Mouse (Mus musculus): Measurements from ENCODE around the gene Rhebl1.

Gene Rhebl1

GRCm38 (mm10) chr15:98917091-98917490 lies 22.8 kb upstream of the Rhebl1 start:
- in situ Hi-C loops (cut with MboI; ENCODE audit: unreplicated experiment in 2 of 2): loop anchor here in 1 of 2 experiments (25.0 kb wide), 1 partner anchor 1395 kb away; the partner anchor contains the start of gene Mettl7a1

DNA sequence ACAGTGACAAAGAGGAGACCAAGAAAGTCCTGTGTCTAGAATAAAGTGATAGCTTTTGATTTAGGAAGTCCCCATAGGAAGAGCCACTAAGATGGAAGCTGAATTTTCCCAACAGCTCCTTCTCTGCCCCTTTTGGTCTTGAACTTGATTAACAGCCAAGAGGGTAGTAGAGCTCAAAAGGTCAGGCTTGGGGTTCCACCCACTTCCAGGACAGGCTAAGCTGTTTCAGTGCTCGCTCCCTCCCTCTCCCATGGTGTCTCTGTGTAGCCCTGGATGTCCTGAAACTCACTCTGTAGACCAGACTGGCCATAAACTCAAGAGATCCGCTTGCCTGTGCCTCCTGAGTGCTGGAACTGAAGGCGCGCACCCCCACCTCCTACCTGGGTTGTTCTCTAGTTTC lies 21.7 kb upstream of the Rhebl1 start:
- in situ Hi-C loops (cut with MboI; ENCODE audit: unreplicated experiment in 2 of 2): loop anchor here in 1 of 2 experiments (25.0 kb wide), 1 partner anchor 1396 kb away; the partner anchor contains the start of gene Mettl7a1

DNA sequence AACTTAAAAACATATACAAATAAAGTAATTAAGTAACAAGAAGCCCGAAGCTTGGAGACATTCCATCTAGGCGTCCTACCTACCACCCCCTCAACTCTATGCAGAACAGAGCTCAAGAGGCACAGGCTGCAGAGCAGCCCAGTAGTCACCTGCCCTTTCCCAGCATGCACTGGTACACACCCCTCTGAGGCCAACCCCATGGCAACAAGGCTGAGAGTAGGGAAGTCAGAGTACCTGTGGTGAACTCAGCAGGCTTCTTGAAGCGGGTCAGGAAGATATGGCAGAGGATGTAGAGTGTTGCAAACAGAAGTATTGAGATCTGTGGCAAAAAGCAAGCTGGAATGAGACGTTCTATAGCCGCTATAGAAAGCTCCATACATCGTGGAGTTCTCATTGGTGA lies 20.6 kb upstream of the Rhebl1 start:
- in situ Hi-C loops (cut with MboI; ENCODE audit: unreplicated experiment in 2 of 2): loop anchor here in 1 of 2 experiments (25.0 kb wide), 1 partner anchor 1397 kb away; the partner anchor contains the start of gene Mettl7a1

- in situ Hi-C loops (cut with MboI; ENCODE audit: unreplicated experiment in 2 of 2): loop anchor here in 1 of 2 experiments (25.0 kb wide), 1 partner anchor 1408 kb away; the partner anchor contains the start of gene Mettl7a1
Measured at GRCm38 (mm10) chr15:98904692-98905091, 10.4 kb upstream of the Rhebl1 start.

DNA sequence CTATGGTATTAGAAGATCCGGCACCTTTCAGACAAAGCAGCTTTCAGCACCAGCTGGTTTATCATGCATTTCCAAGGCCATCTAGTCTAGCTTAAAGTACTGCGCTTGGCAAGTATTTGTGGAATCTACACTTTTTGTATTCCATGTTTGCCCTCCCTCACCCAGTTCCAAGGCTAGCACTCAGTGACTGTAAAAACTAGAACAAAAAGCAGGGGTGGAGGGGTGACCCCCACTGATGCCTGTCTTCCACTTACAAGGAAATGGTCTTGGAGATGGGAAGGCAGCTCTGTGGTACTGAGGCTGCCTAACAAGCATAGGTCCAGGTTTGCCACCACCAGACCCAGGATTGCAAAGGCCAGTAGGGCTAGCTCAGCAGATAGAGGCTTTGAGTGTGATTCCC lies 8.3 kb upstream of the Rhebl1 start:
- in situ Hi-C loops (cut with MboI; ENCODE audit: unreplicated experiment in 2 of 2): loop anchor here in 1 of 2 experiments (25.0 kb wide), 1 partner anchor 1410 kb away; the partner anchor contains the start of gene Mettl7a1

DNA sequence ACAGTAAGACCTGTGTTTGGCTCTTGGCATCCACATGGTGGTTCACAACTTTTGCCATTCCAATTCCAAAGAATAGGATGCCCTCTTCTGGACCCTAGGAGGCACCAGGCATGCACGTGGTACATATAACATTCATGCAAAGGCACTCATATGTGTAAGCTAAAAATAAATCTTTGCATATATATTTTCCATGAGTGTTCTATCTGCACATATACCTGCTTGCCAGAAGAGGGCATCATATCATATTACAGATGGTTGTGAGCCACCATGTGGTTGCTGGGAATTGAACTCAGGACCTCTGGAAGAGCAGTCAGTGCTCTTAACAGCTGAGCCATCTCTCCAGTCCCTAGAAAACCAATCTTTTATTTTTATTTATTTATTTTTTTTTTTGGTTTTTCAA lies 7.2 kb upstream of the Rhebl1 start:
- in situ Hi-C loops (cut with MboI; ENCODE audit: unreplicated experiment in 2 of 2): loop anchor here in 1 of 2 experiments (25.0 kb wide), 1 partner anchor 1411 kb away; the partner anchor contains the start of gene Mettl7a1

GRCm38 (mm10) chr15:98897928-98898800 lies 3.8 kb upstream of the Rhebl1 start, which contains the start of gene Dhh:
TSS of gene Dhh (minus strand) at chr15:98898540.
- in situ Hi-C loops (cut with MboI; ENCODE audit: unreplicated experiment in 2 of 2): loop anchor here in 1 of 2 experiments (10.0 kb wide), 1 partner anchor 207 kb away; no protein-coding TSS in a partner anchor

- in situ Hi-C loops (cut with MboI; ENCODE audit: unreplicated experiment in 2 of 2): loop anchor here in 1 of 2 experiments (10.0 kb wide), 1 partner anchor 207 kb away; no protein-coding TSS in a partner anchor
Measured at GRCm38 (mm10) chr15:98897495-98897894, 3.2 kb upstream of the Rhebl1 start.

- in situ Hi-C loops (cut with MboI; ENCODE audit: unreplicated experiment in 2 of 2): loop anchor here in 1 of 2 experiments (10.0 kb wide), 1 partner anchor 209 kb away; no protein-coding TSS in a partner anchor
Measured at GRCm38 (mm10) chr15:98895635-98896589, 1.6 kb upstream of the Rhebl1 start.

DNA sequence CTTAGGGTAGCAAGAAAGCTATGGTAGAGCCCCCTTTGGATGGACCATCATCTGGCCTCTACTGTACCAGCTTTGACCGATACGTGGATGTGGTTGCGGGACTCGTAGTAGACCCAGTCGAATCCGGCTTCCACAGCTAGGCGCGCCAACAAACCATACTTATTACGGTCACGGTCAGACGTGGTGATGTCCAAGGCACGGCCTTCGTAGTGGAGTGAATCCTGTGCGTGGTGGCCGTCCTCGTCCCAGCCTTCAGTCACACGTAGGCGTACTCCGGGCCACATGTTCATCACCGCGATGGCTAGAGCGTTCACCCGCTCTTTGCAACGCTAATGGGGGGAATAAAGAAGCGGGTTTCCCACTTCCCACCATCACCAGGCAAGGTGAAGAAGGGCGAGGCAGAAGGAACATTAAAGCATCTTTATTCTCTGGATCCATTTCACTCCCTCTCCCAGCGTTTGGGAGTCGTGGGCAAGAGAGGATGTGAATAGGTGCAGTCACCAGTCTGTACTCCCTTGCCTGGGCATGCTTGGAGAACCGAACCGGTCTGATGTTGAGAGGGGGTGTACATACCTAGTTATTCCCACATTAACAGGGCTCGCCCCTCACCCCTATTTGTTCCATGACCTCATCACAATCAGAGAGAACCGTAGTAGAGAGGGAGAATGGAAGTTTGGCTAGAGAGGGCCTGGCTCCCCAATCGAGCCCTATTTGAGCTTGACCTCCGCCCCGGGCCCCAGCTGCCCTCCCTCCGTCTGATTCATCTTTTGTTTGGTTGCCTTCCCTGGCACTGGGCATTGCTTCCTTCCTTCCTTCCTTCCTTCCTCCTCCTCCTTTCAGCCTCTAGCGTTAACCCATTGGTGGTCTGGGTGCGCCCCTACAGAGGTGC lies 650 bp upstream of the Rhebl1 start:
- in situ Hi-C loops (cut with MboI; ENCODE audit: unreplicated experiment in 2 of 2): loop anchor here (5.0 to 10.0 kb wide), 2 partner anchors 102 to 210 kb away; no protein-coding TSS in a partner anchor

GRCm38 (mm10) chr15:98893036-98893435 lies 1.3 kb downstream of the Rhebl1 start:
- in situ Hi-C loops (cut with MboI; ENCODE audit: unreplicated experiment in 2 of 2): loop anchor here (5.0 to 10.0 kb wide), 2 partner anchors 104 to 212 kb away; no protein-coding TSS in a partner anchor

- in situ Hi-C loops (cut with MboI; ENCODE audit: unreplicated experiment in 2 of 2): loop anchor here (5.0 to 10.0 kb wide), 2 partner anchors 105 to 213 kb away; no protein-coding TSS in a partner anchor
Measured at GRCm38 (mm10) chr15:98891907-98892606, 2.3 kb downstream of the Rhebl1 start.

- in situ Hi-C loops (cut with MboI; ENCODE audit: unreplicated experiment in 2 of 2): loop anchor here (5.0 to 10.0 kb wide), 2 partner anchors 106 to 214 kb away; no protein-coding TSS in a partner anchor
Measured at GRCm38 (mm10) chr15:98891198-98891742, 3.1 kb downstream of the Rhebl1 start.

GRCm38 (mm10) chr15:98887526-98887925 lies 6.8 kb downstream of the Rhebl1 start:
- in situ Hi-C loops (cut with MboI; ENCODE audit: unreplicated experiment in 2 of 2): no loop called here

- in situ Hi-C loops (cut with MboI; ENCODE audit: unreplicated experiment in 2 of 2): no loop called here
Measured at GRCm38 (mm10) chr15:98886667-98887387, 7.5 kb downstream of the Rhebl1 start.

DNA sequence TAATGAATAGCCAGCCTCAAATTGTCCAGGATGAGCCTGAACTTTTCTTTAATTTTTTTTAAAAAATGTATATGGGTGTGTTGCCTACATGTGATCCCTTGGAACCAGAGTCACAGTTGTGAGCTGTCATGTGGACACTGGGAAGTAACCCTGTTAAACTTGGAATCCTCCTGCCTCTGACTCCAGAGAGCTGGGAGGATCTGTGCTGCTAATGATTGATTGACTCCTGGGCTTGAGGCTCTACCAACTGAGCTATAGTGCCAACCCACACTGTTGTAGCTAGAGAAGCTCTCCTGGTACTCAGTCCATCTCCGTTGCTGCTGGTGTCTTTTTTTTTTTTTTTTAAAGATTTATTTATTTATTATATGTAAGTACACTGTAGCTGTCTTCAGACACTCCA lies 10.2 kb downstream of the Rhebl1 start:
- in situ Hi-C loops (cut with MboI; ENCODE audit: unreplicated experiment in 2 of 2): loop anchor here in 1 of 2 experiments (5.0 kb wide), 1 partner anchor 113 kb away; no protein-coding TSS in a partner anchor

GRCm38 (mm10) chr15:98883661-98884060 lies 10.7 kb downstream of the Rhebl1 start:
- in situ Hi-C loops (cut with MboI; ENCODE audit: unreplicated experiment in 2 of 2): loop anchor here in 1 of 2 experiments (5.0 kb wide), 1 partner anchor 114 kb away; no protein-coding TSS in a partner anchor

All from v-Abl transformed pro-B cells (cell line).